Mouse (Mus musculus) frontal cortex, adult 2 months (tissue): ENCODE results near the gene Prr15. TPM values are rescaled to one million over a fixed set of nuclear protein-coding genes. Genes with fewer than 3 reads are reported as not detected.

Source experiments
- polyA plus RNA-seq: library from polyadenylated mRNA; depleted of rRNA; stranded (reverse); fragments of >200 nt; gene quantifications from 2 replicates; pipeline ENCODE4 v1.2.3, GENCODE M21; 2012; rRNA removed

Gene Prr15
- polyA plus RNA-seq, 1 experiment = 1.2 TPM

Other genes starting within 250 kb of the Prr15 start
- gene Wipf3, start 103.8 kb downstream of the Prr15 start, polyA plus RNA-seq = 81.9 and 82.1 TPM in 2 replicates
- gene Scrn1, start 240.7 kb downstream of the Prr15 start, polyA plus RNA-seq = 101 and 121 TPM in 2 replicates